Mouse (Mus musculus): Measurements from ENCODE around the gene Fam229a. TPM values are rescaled to one million over a fixed set of nuclear protein-coding genes. Genes with fewer than 3 reads are reported as not detected.

Gene Fam229a
- total and polyA plus RNA-seq, 3 experiments: 0.45 TPM; not detected in 2

DNA sequence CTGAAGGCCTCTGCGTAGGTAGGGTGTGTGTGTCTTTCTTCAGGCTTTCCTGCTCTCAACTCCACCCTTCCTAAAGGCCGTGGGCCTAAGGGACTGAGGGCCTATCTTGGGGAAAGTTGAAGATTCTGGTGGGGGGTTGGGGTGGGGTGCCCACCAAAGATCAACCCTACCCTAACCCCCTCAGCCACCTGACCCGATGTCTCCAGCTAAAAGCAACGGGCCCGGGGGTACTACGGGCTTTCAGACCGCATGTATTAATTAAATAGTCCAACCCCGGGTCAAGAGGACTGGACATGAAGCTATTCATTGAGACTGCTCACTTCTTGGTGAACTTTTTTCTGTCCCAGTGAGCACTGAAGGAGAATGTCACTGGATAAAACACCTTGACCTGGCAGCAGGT lies 9.0 kb downstream of the Fam229a start:
- H3K27ac ChIP-seq: peak overlapping the region; percentile 90
- no peaks in the 10 kb centered on the region for H3K27me3 ChIP-seq (ENCODE audit: control insufficient read depth, insufficient read depth, low read length)
- H3K79me2 ChIP-seq (replicated peaks; ENCODE audit: control insufficient read depth, insufficient read depth, low read length): no peaks in the 10 kb centered on the region
- H3K9ac ChIP-seq (ENCODE audit: low read depth, low read length): no peak overlapping the region; the same call in 1 of the 2 replicates
- no peaks in the 10 kb centered on the region for H3K36me3 ChIP-seq (ENCODE audit: control insufficient read depth, insufficient read depth, low read length)
- 73% methylated on average over 8 of the region's 8 CpGs for WGBS
- no peak for DNase-seq
- intact Hi-C loops (cut with DNase I): loop anchor here (2.0 kb wide), 1 partner anchor 15 kb away; no protein-coding TSS in a partner anchor
- H3K4me3 ChIP-seq: no peak overlapping the region; the same call in 1 of the 2 replicates
- peaks cover 8% of the 10 kb centered on the region for H3K4me1 ChIP-seq (ENCODE audit: control insufficient read depth, insufficient read depth, low read length)
- no peak for TF ChIP-seq CTCF (IDR thresholded peaks at IDR 0.05)
- no peak for TF ChIP-seq POLR2A (IDR thresholded peaks at IDR 0.05; ENCODE audit: insufficient read depth, low read depth, low read length)
- no peak for TF ChIP-seq EP300 (IDR thresholded peaks at IDR 0.05; ENCODE audit: insufficient read depth, low read depth, low read length)

DNA sequence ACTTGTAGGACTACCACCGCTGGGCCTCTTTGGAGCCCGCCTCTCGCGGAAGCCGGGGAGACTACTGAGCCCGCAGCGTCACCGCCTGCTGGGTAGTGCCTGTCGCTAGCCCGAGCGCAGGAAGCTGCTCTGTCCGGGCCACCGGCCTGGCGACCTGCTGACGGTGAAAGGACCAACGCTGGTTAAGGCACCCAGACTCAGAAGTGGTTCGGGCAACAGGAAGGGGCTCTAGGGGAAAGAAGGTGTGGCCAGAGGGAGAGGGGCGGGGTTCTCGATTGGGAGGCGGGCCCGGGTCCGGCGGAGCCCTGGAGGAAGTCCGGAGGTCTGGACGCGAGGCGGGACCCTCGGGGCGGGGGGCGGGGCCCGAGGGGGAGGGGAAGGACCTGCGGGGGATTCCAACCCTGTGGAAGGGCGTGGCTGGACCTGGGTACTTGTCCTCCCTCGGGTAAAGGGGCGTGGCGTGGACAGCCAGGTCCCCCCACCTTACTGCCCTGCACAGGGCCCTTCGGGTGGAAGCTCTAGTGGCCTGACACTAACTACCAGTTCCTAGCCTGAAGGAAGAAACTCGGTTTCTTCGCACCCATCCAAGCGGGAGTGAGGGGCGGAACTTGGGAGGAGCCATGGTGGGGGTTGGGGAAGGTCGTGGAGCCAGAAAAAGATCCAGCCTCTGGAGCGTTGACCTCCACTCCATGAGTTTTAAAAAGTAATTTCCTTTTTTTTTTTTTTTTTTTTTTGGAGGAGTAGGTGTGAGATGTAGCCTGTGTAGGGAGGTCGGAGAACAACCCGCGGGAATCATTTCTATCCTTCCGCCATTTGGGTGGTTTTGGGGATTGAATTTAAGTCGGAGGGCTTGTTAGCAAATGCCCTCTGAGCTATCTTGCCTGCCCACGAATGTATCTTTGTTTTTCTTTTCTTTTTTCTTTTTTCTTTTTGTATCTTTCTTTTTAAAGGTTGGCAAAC lies 9.9 kb downstream of the Fam229a start:
- no peaks in the 10 kb centered on the region for H3K36me3 ChIP-seq (ENCODE audit: control insufficient read depth, insufficient read depth, low read length)
- DNase-seq: peak; percentile 92
- H3K27me3 ChIP-seq (ENCODE audit: control insufficient read depth, insufficient read depth, low read length): no peaks in the 10 kb centered on the region
- peaks cover 5% of the 10 kb centered on the region for H3K4me1 ChIP-seq (ENCODE audit: control insufficient read depth, insufficient read depth, low read length)
- peak overlapping the region; percentile 82 for H3K4me3 ChIP-seq
- TF ChIP-seq CTCF (IDR thresholded peaks at IDR 0.05): no peak
- TF ChIP-seq EP300 (IDR thresholded peaks at IDR 0.05; ENCODE audit: insufficient read depth, low read depth, low read length): no peak
- peak; percentile 84 for TF ChIP-seq POLR2A (IDR thresholded peaks at IDR 0.05; ENCODE audit: insufficient read depth, low read depth, low read length)
- peak overlapping the region; percentile 87 for H3K9ac ChIP-seq (ENCODE audit: low read depth, low read length)
- intact Hi-C loops (cut with DNase I): loop anchor here (2.0 kb wide), 1 partner anchor 14 kb away; no protein-coding TSS in a partner anchor
- whole genome bisulfite sequencing: 2% methylated on average over 45 of the region's 49 CpGs
- no peaks in the 10 kb centered on the region for H3K79me2 ChIP-seq (replicated peaks; ENCODE audit: control insufficient read depth, insufficient read depth, low read length)
- peak overlapping the region; percentile 90 for H3K27ac ChIP-seq

DNA sequence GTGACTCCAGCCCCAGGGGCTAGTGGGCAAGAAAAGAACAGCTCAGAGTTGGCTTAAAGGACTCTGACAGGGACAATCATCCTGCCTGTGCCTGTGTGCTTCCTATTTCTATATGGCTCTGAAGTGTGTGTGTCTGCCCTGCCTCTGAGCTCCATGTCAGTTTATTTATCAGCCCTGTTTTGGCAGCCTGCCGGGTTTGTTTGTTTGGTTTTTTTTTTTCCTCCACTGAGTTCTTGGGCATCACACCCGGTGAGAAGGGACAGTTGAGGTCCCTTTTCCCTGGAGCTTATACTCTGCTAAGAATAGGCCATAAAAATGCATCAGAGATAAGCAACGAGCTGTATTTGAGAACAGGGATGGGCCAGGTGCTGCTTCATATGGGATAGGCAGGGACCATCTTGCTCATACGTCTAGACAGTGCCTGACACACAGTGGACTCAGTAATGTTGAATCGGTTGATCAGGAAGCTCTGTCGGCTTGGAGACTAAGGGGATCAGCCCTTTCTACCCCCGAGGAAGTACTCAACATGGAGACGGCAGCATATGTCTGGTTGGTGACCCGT lies 11.4 kb downstream of the Fam229a start:
- 32% methylated on average over 9 of the region's 9 CpGs for WGBS
- Histone ChIP-seq H3K36me3 (ENCODE audit: control insufficient read depth, insufficient read depth, low read length) (no peaks in the 10 kb centered on the region), H3K27me3 (ENCODE audit: control insufficient read depth, insufficient read depth, low read length) (no peaks in the 10 kb centered on the region), H3K79me2 (replicated peaks; ENCODE audit: control insufficient read depth, insufficient read depth, low read length) (no peaks in the 10 kb centered on the region), H3K27ac (no peak overlapping the region), H3K4me3 (no peak overlapping the region), H3K4me1 (ENCODE audit: control insufficient read depth, insufficient read depth, low read length) (no peaks in the 10 kb centered on the region; the same call in 1 of the 2 replicates), H3K9ac (ENCODE audit: low read depth, low read length) (no peak overlapping the region)
- no peak for DNase-seq
- TF ChIP-seq EP300 (IDR thresholded peaks at IDR 0.05; ENCODE audit: insufficient read depth, low read depth, low read length) (no peak), POLR2A (IDR thresholded peaks at IDR 0.05; ENCODE audit: insufficient read depth, low read depth, low read length) (no peak), CTCF (IDR thresholded peaks at IDR 0.05) (no peak)
- intact Hi-C loops (cut with DNase I): no loop called here

DNA sequence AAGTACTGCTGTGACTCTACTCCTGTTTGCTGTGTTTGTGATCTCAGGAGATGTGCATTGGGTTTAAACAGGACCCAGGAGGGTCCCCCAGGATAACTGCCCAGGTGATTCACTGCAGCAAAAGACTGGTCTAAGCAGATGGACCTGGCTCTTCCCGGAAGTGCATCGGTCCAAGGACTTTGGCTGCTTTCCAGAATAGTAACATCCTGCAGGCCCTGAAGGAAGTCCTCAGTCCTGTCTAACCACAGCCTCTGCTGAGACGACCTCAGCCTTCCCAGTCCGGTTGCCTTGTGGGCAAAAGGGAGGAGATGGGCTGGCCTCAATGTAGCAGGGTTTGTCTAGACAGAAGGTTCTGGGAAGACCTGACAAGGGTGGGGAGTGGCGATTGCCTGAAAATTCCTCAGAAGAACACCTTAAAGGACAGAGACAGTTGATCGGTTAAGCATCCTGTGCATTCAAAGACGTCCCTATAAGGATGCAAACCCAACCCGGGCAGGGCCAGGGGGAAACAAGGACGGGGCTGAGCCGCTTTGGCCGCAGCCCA lies 12.0 kb downstream of the Fam229a start:
- intact Hi-C loops (cut with DNase I): no loop called here
- DNase-seq: no peak
- Histone ChIP-seq H3K9ac (ENCODE audit: low read depth, low read length) (no peak overlapping the region), H3K79me2 (replicated peaks; ENCODE audit: control insufficient read depth, insufficient read depth, low read length) (no peaks in the 10 kb centered on the region), H3K4me3 (no peak overlapping the region), H3K4me1 (ENCODE audit: control insufficient read depth, insufficient read depth, low read length) (peaks cover 3% of the 10 kb centered on the region), H3K27ac (no peak overlapping the region), H3K36me3 (ENCODE audit: control insufficient read depth, insufficient read depth, low read length) (no peaks in the 10 kb centered on the region), H3K27me3 (ENCODE audit: control insufficient read depth, insufficient read depth, low read length) (no peaks in the 10 kb centered on the region)
- TF ChIP-seq POLR2A (IDR thresholded peaks at IDR 0.05; ENCODE audit: insufficient read depth, low read depth, low read length) (no peak), EP300 (IDR thresholded peaks at IDR 0.05; ENCODE audit: insufficient read depth, low read depth, low read length) (no peak), CTCF (IDR thresholded peaks at IDR 0.05) (no peak)
- WGBS: 31% methylated on average over 11 of the region's 11 CpGs

DNA sequence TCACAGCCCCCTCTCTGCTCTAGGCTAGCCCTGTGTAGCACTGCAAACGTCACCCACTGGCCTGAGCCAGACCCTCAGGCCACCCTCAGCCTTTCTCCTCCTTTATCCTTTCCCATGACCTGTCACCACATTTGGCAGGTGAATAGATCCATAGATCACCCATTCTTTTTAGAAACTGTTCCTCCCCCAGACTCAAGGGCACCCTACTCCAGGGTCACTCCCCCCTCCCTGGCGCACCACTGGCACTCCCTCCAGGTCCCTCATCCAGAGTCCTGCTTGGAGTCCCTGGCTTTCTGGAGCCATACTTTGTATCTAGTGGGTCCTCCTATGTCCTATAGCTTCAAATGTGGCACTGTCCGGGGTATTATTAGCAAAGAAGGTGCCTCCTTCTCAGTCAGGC lies 14.5 kb downstream of the Fam229a start:
- DNase-seq: no peak
- Histone ChIP-seq H3K9ac (ENCODE audit: low read depth, low read length) (no peak overlapping the region), H3K79me2 (replicated peaks; ENCODE audit: control insufficient read depth, insufficient read depth, low read length) (no peaks in the 10 kb centered on the region), H3K36me3 (ENCODE audit: control insufficient read depth, insufficient read depth, low read length) (no peaks in the 10 kb centered on the region), H3K4me1 (ENCODE audit: control insufficient read depth, insufficient read depth, low read length) (peaks cover 6% of the 10 kb centered on the region), H3K27ac (no peak overlapping the region), H3K4me3 (no peak overlapping the region), H3K27me3 (ENCODE audit: control insufficient read depth, insufficient read depth, low read length) (no peaks in the 10 kb centered on the region)
- intact Hi-C loops (cut with DNase I): no loop called here
- 85% methylated on average over 3 of the region's 3 CpGs for WGBS
- TF ChIP-seq EP300 (IDR thresholded peaks at IDR 0.05; ENCODE audit: insufficient read depth, low read depth, low read length) (no peak), CTCF (IDR thresholded peaks at IDR 0.05) (no peak), POLR2A (IDR thresholded peaks at IDR 0.05; ENCODE audit: insufficient read depth, low read depth, low read length) (no peak)

All from heart, adult 2 months (tissue).